Mouse (Mus musculus) adrenal gland, postnatal 14 days (tissue): ENCODE data around the gene Map3k3. TPM values are rescaled to one million over a fixed set of nuclear protein-coding genes. Genes with fewer than 3 reads are reported as not detected.
"Not testable (repeated sequence)": the region's sequence is repeated elsewhere in the genome, so short reads cannot be mapped to it uniquely, and the experiment has no call there.

Experiments used
- DNase-seq: peaks from one replicate; pipeline ENCODE4 v3.0.0; 2021; ENCODE audit warnings: mixed read lengths
- total RNA-seq: library from RNA; stranded (reverse); gene quantifications from 2 replicates; pipeline ENCODE4 v1.2.3, GENCODE M21; 2021

The Map3k3 gene
- total RNA-seq, 1 experiment from 2014 or later: 41.6 TPM

DNA sequence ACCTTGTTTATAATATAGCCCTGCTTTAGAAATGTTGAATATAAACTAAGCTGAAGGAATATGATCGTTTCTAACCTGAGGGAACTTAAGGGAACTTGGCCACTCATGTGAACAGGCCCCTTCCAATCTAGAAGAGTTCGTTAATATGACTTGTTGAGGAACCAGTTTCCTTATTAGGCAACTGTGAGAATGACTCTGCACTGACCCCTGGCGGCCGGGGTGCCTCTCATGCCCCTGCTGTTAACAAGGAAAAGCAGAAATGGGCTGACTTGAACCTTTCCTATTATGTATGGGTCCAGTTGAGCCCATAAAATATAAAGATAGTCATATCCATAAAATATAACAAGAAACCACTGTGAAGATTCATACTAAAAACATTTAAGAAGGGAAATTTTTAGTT, 8.1 kb upstream of the Map3k3 start:
- DNase-seq: peak; percentile 87

- DNase-seq: peak; percentile 92
Observed at GRCm38 (mm10) chr11:106084911-106085561, 623 bp downstream of the Map3k3 start.

- DNase-seq: peak; percentile 17
Observed at GRCm38 (mm10) chr11:106098223-106098622, 13.8 kb downstream of the Map3k3 start.

GRCm38 (mm10) chr11:106102866-106103265, 18.5 kb downstream of the Map3k3 start:
- no peak for DNase-seq

DNA sequence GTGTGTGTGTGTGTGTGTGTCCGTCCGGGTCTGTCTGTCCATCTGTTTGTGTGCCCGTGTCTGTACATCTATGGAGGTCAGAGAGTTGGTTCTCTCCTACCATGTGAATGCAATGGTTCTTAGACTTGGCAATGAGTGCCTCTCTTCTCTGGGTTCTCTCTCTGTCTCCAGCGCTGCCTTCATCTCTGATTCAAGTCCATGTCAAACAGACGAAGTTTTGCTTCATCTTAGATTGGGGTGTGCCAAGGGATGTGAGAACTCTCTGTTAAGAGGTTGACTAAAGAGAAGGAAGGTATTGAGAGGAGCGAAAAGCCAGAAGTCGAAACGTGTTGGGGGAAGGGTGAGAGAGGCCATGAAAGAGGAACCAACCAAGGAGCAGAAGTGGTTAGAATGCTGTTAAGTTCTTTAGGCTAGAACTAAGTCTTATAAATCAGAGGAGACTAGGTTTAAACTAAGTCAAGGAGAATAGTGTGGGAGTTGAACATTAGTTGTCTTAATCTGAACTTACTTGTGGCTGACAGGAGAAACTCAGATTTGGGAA, 21.7 kb downstream of the Map3k3 start:
- DNase-seq: no peak

DNA sequence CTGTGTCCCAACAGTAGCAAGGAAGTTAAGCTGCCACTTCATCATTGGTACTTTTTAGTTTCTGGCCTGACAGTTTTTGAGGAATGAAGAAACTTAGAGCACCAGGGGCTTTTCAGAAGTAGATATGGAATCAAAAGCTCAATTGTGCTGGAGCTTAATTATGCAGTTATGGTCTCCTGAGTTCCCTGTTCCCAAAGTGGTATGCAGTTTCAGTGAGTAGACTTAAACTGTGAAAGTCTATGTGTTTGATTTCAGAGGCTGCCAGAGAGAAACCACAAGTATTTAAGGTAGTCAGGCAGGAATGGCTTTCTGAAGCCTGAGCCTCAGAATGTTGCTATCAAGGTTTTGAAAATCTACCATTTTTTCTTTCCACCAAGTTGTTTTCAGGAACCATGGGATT, 27.3 kb downstream of the Map3k3 start:
- no peak for DNase-seq

DNA sequence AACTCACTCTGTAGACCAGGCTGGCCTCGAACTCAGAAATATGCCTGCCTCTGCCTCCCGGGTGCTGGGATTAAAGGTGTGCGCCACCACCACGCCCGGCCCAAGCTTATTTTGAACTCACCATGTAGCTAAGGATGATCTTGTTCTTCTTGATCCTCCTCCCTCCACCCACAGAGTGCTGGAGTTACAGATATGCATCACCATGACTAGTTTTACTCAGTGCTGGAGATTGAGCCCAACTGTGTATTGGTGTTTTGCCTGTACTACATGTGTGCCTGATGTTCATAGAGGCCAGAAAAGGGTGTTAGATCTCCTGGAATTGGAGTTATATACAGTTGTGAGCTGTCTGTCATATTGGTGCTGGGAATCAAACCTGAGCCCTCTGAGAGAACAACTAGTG, 37.8 kb downstream of the Map3k3 start:
- no peak for DNase-seq

GRCm38 (mm10) chr11:106122736-106123135, 38.3 kb downstream of the Map3k3 start:
- peak; percentile 14 for DNase-seq

GRCm38 (mm10) chr11:106124784-106125183, 40.4 kb downstream of the Map3k3 start:
- DNase-seq: no peak

- DNase-seq: no peak
Observed at GRCm38 (mm10) chr11:106125827-106126226, 41.4 kb downstream of the Map3k3 start.

DNA sequence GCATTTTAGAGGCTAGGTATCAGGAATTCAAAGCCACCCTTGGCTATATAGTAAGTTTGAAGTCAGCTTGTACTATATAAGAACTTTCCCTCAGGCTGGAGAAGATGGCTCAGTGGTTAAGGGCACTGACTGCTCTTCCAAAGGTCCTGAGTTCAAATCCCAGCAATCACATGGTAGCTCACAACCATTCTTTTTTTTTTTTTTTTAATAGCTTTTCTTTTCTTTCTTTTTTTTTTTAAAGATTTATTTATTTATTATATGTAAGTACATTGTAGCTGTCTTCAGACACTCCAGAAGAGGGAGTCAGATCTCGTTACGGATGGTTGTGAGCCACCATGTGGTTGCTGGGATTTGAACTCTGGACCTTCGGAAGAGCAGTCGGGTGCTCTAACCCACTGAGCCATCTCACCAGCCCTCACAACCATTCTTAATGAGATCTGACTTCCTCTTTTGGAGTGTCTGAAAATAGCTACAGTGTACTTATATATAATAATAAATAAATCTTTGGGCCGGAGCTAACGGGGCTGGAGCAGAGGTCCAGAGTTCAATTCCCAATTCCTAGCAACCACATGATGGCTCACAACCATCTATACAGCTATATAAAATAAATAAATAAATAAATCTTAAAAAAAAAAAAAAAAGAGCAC, 42.4 kb downstream of the Map3k3 start:
- not testable (repeated sequence) for DNase-seq

GRCm38 (mm10) chr11:106129477-106129876, 45.1 kb downstream of the Map3k3 start:
- DNase-seq: no peak

DNA sequence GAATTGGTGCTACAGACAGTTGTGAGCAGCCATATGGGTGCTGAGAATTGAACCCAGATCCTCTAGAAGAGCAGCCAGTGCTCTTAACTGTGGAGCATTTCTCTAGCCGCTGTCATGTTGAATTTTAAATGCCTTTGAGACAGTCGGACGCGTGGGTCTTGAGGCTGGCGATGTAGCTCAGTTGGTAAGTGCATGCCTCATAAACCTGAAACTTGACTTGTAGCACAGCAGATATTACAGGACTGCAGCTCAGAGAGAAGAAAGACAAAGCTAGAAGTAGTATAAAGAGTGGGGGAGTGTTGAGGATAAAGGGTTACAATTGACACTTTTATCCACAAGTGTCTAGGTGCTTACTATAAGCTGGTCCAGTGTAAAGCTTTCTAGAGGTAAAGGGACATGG, 48.1 kb downstream of the Map3k3 start:
- DNase-seq: no peak

DNA sequence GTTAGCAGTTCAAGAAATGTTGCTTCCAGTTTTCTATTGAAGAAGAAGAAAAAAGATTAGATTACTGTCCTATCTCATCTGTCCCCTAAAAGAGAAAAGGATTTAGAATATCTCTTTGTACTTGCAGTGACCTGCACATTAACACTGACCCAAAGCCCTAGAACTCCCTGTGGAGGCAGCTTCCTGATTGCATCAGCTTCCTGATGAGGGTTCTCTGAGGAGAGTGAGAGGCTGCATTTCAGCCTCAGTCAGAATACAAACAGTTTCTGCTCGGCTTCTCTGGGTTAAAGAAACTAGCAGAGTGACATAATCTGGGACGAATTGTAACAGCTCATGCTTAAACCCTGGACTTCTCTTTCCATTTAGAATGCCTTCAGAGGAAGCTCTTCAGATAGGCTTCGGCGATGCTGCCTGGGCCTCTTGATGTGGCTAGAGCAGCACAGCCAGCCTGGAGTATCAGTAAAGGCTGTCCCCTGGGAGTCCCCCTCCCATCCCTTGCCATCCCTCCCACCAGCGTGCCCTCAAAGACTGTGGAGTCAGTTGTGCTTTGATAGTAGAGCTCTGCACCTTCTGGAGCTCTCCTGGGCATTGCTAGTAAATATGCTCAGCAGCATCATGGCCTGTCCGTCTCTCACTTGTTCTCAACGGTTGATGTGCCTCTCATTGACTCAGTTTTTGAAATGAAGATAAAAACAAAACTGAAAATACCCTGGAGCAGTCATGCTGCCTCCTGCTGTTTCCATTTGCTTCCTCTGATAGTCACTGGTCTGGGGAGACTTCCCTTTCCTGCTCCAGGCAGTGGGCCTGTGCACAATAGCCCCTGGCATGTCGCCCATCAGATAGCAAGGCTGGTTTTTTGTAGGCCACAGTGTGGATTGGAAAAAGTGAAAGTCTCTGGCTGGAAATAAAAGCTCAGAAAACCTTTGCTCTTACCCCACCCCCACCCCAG, 50.4 kb downstream of the Map3k3 start:
- peak; percentile 95 for DNase-seq

DNA sequence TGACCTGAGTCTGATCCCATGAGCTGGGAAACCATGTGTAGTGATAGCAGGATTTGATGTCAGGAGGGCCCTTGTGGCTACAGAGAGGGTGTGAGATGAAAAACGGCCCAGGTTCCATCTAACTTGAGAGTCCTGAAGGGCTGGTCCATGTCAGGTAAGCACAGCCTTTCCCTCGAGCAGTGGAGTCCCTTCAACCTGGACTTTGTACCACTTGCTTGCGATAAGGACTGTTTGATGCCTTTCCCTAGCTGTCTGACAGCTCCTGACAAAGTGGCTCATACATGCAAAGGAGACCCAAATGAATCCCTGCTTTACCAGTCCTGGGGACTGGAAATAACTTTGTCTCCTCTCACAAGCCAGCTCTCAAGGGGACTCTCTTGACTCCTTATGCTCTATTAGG, 66.8 kb downstream of the Map3k3 start:
- DNase-seq: no peak

GRCm38 (mm10) chr11:106152132-106152531, 67.7 kb downstream of the Map3k3 start:
- no peak for DNase-seq

DNA sequence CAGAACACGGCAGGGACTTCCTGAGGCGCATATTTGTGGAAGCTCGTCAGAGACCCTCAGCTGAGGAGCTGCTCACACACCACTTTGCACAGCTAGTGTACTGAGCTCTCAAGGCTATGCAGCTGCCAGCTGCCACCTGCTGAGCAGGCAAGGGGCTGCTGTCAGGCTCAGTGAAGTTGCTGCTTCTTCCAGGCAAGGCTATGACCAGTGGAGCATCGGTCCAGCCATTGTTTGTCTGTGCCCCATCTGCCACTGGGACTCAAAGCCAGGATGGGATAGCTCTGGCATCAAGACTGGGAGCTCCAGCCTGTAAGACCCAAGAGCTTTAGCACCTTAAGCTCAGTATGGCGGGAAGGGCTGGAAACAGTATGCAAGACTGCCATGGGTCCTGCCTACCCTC, 69.7 kb downstream of the Map3k3 start:
- no peak for DNase-seq

- DNase-seq: no peak
Observed at GRCm38 (mm10) chr11:106154770-106155169, 70.4 kb downstream of the Map3k3 start.

DNA sequence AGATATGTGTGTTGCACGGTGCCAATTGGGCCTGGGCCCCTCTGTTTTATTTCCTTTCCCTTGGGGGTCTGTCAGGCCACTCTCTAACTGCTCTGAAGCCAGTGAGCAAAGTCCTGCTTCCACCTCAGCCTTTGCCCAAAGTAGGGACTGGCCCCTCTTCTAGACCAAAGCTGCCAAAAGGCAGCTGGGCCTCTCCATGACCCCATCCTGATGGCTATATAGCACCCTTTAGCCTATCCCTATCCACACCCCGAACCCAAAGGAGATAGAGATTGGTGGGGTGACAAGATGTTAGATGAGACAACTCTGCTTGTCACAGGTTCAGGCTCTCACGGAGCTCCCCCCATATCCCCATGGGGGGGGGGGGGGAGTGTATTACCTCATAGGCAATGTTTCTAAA, 71.3 kb downstream of the Map3k3 start:
- DNase-seq: no peak

DNA sequence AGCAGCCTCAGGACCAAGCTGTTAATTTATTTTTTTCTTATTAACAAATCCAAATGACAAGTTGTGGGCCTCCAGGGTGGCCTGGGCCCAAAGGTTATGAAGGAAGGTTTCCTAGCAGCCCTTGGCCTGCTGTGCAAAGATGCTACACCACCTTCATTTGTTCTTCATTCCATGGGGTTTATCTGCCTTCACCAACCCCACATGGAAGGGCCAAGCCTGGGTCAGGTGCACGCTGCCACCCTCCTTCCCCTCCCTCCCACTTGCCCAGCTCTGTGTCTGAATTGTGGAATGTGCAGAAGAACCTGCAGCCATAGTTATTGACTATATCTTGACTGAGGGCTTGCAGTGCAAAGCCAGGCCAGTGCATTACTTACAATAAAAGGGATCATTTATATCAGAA, 71.8 kb downstream of the Map3k3 start:
- no peak for DNase-seq

DNA sequence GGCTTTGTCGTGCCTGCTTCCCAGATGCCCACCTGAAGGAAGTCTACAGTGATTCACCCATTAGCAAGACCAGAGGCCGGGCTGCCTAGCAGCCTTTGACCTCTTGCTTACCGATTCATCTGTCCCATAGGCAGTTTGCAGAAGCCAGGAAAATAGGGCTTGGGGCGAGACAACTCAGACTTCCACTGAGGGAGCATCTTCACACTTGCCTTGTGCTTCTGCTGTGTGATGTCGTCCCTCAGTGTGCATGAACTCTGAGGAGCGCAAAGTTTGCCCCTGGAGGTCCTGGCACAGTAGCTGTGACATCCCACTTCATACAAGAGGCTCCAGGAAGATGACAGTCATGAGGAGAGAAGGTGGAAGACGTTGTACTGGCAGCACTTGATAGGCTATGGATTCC, 72.7 kb downstream of the Map3k3 start:
- DNase-seq: peak; percentile 3

DNA sequence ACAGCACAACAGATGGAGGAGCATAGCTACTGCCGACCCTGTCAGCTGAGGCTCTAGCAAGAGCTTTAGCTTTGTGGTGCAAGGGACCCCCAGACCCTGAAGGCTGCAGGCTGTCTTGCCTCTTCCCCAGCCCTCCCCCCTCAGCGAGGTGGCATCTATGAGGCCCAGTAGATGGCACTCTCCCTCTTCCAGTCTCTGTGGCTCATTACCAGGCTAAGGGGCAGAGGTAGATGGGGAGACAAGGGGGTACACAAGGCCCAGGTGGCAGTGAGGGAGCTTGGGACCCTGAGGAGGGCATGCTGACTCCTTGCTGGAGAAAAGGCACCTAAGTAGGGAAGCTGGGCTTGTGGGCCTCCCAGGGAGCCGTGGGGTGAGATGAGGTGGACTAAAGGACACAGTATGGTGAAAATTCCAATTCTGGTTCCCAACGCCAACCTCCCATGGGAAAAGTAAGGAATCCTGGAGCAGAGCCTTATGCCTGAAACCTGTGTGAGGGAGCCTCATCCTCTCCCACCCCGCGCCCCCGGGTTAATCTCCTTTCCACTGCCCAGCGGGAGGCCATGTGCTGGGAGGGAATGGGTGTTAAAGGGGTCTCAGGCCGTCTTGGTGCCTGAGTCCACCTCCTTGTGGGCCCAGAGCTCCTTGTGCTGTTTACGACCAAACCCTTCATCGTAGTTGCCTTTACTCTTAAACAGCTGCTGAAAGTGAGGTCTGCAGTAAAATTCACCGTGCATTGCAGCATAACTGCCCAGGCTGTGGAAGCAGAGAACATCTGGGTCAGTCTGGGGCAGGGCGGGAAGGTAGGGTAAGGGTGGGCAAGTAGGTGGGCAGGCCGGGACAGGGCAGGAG, 73.9 kb downstream of the Map3k3 start:
- peak; percentile 70 for DNase-seq
